Mouse (Mus musculus) embryo, embryonic 10.5 days (tissue): ENCODE measurements around the gene Gnai3.

Source experiments
- DNase-seq: peaks from one replicate; pipeline ENCODE4 v3.0.0-alpha.2; 2015; ENCODE audit warnings: low spot score

Gene Gnai3

GRCm38 (mm10) chr3:108164091-108164490 lies 18.1 kb upstream of the Gnai3 start:
- DNase-seq: no peak

GRCm38 (mm10) chr3:108158383-108159037 lies 12.6 kb upstream of the Gnai3 start:
- no peak for DNase-seq

DNA sequence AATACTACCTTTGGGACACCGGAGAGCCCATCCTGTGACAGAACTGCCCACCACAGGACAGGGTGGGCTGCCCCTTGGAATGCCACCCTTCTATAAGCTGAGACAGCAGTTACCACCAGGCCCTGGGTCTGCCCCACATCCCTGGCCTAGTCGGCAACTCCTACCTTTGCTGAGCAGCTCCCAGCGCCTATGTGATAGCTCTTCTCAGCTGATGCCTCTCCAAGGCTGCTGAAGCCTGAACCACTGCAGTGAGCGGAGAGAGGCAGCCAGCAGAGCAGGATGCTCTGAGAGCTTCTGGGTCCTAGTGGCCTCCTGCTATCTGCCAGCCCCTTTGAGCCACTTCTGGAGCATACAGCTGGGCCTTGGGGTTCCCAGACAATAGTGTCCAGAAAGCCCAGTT lies 8.7 kb upstream of the Gnai3 start, which contains the start of gene Gpr61:
TSS of gene Gpr61 (minus strand) at position 227 of the 400 bp plus-strand sequence.
- no peak for DNase-seq

GRCm38 (mm10) chr3:108152290-108152689 lies 6.3 kb upstream of the Gnai3 start:
- DNase-seq: no peak

- DNase-seq: peak; percentile 95
These were observed 1.7 kb upstream of the Gnai3 start for GRCm38 (mm10) chr3:108147386-108148235.

- DNase-seq: no peak
These were observed 725 bp upstream of the Gnai3 start for GRCm38 (mm10) chr3:108146671-108147070.

DNA sequence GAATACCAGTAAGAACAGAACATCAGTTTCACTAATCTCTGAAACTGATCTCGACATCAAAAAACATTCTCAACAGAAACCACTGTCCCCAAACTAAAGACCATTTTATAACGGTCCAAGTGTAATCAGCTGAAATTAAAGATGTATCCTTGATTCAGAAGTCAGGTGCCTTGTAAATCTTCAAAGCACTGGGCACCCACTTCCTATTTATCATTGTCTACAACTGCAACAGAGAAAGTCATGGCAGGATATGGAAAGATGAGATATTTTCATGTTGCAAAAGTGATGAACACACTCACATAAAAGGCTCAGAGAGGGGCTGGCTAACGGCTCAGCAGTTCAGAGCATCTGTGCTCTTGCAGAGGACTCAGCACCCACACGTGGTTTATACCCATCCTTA lies 5.2 kb downstream of the Gnai3 start:
- DNase-seq: no peak

- no peak for DNase-seq
These were observed 6.8 kb downstream of the Gnai3 start for GRCm38 (mm10) chr3:108139113-108139512.

GRCm38 (mm10) chr3:108134701-108135100 lies 11.2 kb downstream of the Gnai3 start:
- DNase-seq: no peak

- peak; percentile 10 for DNase-seq
These were observed 13.5 kb downstream of the Gnai3 start for GRCm38 (mm10) chr3:108132484-108132883.

- DNase-seq: no peak
These were observed 14.1 kb downstream of the Gnai3 start for GRCm38 (mm10) chr3:108131821-108132220.

DNA sequence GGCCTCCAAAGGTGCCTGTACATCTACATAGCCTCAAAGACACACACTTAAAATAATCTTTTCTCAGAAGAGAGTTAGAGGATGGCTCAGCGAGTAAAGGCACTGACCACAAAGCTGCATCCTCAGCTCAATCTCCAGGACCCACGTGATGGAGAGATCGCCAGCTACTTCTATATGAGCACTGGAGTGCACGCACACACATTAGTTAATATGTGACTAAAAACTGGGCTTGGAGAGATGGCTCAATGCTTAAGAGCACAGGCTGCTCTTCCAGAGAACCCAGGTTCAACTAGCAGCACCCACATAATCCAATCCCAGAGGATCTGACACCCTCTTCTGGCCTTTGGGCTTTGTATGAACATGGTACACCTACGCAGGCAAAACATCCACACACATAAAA lies 14.7 kb downstream of the Gnai3 start:
- no peak for DNase-seq

GRCm38 (mm10) chr3:108129804-108130203 lies 16.1 kb downstream of the Gnai3 start:
- DNase-seq: no peak

DNA sequence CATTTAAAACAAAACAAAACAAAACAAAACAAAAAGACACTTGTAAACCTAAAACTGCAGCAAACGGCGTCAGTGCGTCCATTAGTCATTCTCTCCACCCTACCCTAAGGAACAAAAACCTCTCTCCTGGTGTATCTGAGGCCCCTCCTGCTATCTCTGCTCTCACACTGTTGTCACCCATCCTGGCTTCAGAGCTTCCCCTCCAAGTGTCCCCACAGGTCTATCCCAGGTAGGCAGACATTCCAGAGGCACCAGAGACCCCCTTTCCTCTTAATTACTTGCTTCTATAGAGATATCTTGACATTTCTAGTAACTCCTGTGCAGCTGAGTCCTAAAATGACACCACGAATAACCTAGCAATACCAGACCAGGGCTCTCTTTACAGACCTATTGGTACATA lies 16.6 kb downstream of the Gnai3 start:
- no peak for DNase-seq

GRCm38 (mm10) chr3:108128520-108128919 lies 17.4 kb downstream of the Gnai3 start:
- DNase-seq: no peak

DNA sequence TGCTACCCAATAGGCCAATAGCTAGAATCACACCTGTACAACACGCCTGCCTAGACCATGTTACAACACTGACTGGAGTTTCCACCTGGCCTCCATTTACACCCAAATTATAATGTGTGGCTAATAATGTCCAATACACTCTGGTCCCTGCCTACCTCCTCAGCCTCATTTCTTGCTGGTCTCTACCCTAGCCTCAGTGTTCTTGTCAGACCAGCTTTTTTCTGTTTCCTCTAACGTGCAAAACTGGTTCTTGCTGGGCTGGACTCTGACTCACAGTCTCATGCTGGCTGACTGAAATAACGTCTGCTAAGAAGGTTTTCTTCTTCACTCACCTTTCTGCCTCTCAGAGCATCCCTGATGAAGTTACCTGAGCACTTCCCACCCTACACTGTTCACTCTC lies 19.6 kb downstream of the Gnai3 start:
- no peak for DNase-seq

GRCm38 (mm10) chr3:108124131-108124530 lies 21.8 kb downstream of the Gnai3 start:
- no peak for DNase-seq

DNA sequence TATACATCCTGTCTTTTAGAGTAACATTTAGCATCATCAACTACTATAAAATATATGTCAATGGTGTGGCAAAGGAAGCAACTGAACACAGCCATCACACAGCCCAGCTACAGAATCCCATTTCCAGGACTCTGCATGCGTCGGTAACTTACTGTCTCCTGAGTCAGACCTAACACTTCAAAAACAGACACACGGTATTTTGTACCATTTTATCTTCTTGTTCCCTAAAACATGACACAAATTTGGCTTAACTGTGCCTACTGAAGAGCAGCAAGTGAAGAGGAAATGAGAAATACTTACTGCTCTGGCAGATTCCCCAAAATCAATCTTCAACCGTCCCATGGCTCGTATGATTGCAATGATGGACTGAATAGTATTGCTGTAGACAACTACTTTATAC lies 22.7 kb downstream of the Gnai3 start:
- no peak for DNase-seq

DNA sequence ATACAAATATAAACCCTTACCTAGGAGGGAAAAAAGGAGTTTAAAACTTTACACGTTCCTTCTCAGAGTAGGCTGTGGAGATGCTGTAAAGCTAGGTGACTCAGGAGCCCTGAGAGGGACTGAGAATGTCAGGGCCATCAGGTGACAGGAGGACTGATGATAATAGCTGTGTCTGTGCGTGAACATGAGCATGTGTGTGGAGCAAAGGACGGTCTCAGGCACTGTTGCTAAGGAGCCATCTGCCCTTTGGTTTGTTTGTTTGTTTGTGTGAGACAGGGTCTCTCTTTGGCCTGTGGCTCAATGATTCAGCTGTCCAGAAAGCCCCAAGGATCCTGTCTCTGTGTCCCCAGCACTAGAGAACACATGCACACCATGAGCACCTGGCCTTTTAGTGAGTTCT lies 24.8 kb downstream of the Gnai3 start:
- DNase-seq: no peak

GRCm38 (mm10) chr3:108117465-108117864 lies 28.5 kb downstream of the Gnai3 start:
- no peak for DNase-seq

GRCm38 (mm10) chr3:108113591-108114289 lies 32.2 kb downstream of the Gnai3 start:
- DNase-seq: no peak

DNA sequence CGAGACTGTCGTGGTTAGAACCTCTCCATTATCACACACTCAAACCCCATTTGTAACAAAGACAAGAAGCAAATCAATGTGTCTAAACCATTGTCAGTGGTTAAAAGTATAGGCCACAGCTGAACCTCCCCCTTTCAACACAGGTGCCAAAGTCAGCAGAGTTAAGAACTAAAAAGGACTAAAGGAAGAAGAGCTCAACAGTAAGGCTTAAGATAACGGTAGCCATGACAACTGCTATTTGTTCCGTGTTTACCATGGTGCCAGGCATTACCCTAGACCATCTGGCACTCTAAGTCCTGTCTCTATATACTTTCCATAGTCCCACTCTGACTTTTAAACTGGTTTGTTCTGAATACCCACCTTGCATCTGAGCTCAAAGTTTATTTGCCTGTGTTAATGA lies 33.3 kb downstream of the Gnai3 start:
- DNase-seq: no peak

- no peak for DNase-seq
These were observed 33.7 kb downstream of the Gnai3 start for GRCm38 (mm10) chr3:108112246-108112645.
